Mouse (Mus musculus) C2C12 (cell line): ENCODE measurements around the gene Morc3.

ENCODE experiments used
- CTCF ChIP-seq: IDR thresholded peaks from one replicate; pipeline ENCODE4 v1.5.1; 2011; ENCODE audit not compliant: control insufficient read depth, insufficient read depth, insufficient read length
- MAX ChIP-seq: IDR thresholded peaks from one replicate; pipeline ENCODE4 v1.6.1; 2011; ENCODE audit warnings: mild to moderate bottlenecking, control low read depth

- peak; percentile 99 for TF ChIP-seq MAX
- TF ChIP-seq CTCF = no peak
Observed at GRCm38 (mm10) chr16:93831627-93832395, at the start of gene Morc3.
